Mouse (Mus musculus): ENCODE measurements around the gene Loxl1. TPM values are rescaled to one million over a fixed set of nuclear protein-coding genes. Genes with fewer than 3 reads are reported as not detected.

Gene Loxl1
- polyA plus RNA-seq, 1 experiment from 2014 or later = 26.0 TPM

GRCm38 (mm10) chr9:58289090-58289489 is 23.9 kb downstream of the Loxl1 start:
- Histone ChIP-seq H3K4me1 (ENCODE audit: control insufficient read depth, insufficient read depth, low read length) (peaks cover 9% of the 10 kb centered on the region), H3K27me3 (ENCODE audit: control insufficient read depth, insufficient read depth, low read length) (no peaks in the 10 kb centered on the region), H3K4me2 (replicated peaks; ENCODE audit: low read depth, low read length) (no peak overlapping the region), H3K27ac (ENCODE audit: low read depth, low read length) (peak overlapping the region; percentile 56), H3K4me3 (ENCODE audit: low read length) (no peak overlapping the region), H3K9me3 (ENCODE audit: control insufficient read depth, low read length) (no peaks in the 10 kb centered on the region), H3K36me3 (ENCODE audit: control insufficient read depth, insufficient read depth, low read length) (peaks cover 2% of the 10 kb centered on the region; the same call in 1 of the 2 replicates), H3K9ac (ENCODE audit: low read depth, low read length) (no peak overlapping the region)
- WGBS = 33% methylated on average over 1 of the region's 1 CpGs
- no peak for ATAC-seq (ENCODE audit: low FRiP score, low TSS enrichment)

- Histone ChIP-seq H3K27ac (ENCODE audit: low read depth, low read length) (no peak overlapping the region), H3K4me3 (ENCODE audit: low read length) (no peak overlapping the region), H3K9me3 (ENCODE audit: control insufficient read depth, low read length) (no peaks in the 10 kb centered on the region), H3K36me3 (ENCODE audit: control insufficient read depth, insufficient read depth, low read length) (no peaks in the 10 kb centered on the region), H3K9ac (ENCODE audit: low read depth, low read length) (no peak overlapping the region), H3K4me1 (ENCODE audit: control insufficient read depth, insufficient read depth, low read length) (no peaks in the 10 kb centered on the region), H3K27me3 (ENCODE audit: control insufficient read depth, insufficient read depth, low read length) (no peaks in the 10 kb centered on the region), H3K4me2 (replicated peaks; ENCODE audit: low read depth, low read length) (no peak overlapping the region)
- WGBS = 68% methylated on average over 7 of the region's 7 CpGs
- ATAC-seq (ENCODE audit: low FRiP score, low TSS enrichment) = no peak
Measured at GRCm38 (mm10) chr9:58283431-58283830, 29.6 kb downstream of the Loxl1 start.

- Histone ChIP-seq H3K4me3 (ENCODE audit: low read length) (no peak overlapping the region), H3K27ac (ENCODE audit: low read depth, low read length) (no peak overlapping the region), H3K27me3 (ENCODE audit: control insufficient read depth, insufficient read depth, low read length) (no peaks in the 10 kb centered on the region), H3K9ac (ENCODE audit: low read depth, low read length) (no peak overlapping the region), H3K36me3 (ENCODE audit: control insufficient read depth, insufficient read depth, low read length) (no peaks in the 10 kb centered on the region), H3K9me3 (ENCODE audit: control insufficient read depth, low read length) (no peaks in the 10 kb centered on the region), H3K4me2 (replicated peaks; ENCODE audit: low read depth, low read length) (no peak overlapping the region), H3K4me1 (ENCODE audit: control insufficient read depth, insufficient read depth, low read length) (no peaks in the 10 kb centered on the region)
- 57% methylated on average over 3 of the region's 3 CpGs for WGBS
- ATAC-seq (ENCODE audit: low FRiP score, low TSS enrichment) = no peak
Measured at GRCm38 (mm10) chr9:58281597-58281996, 31.4 kb downstream of the Loxl1 start.

- Histone ChIP-seq H3K27ac (ENCODE audit: low read depth, low read length) (no peak overlapping the region), H3K36me3 (ENCODE audit: control insufficient read depth, insufficient read depth, low read length) (no peaks in the 10 kb centered on the region), H3K9ac (ENCODE audit: low read depth, low read length) (no peak overlapping the region), H3K27me3 (ENCODE audit: control insufficient read depth, insufficient read depth, low read length) (no peaks in the 10 kb centered on the region), H3K4me3 (ENCODE audit: low read length) (no peak overlapping the region), H3K4me1 (ENCODE audit: control insufficient read depth, insufficient read depth, low read length) (peaks cover 7% of the 10 kb centered on the region), H3K9me3 (ENCODE audit: control insufficient read depth, low read length) (no peaks in the 10 kb centered on the region), H3K4me2 (replicated peaks; ENCODE audit: low read depth, low read length) (no peak overlapping the region)
- WGBS = 37% methylated on average over 9 of the region's 9 CpGs
- ATAC-seq (ENCODE audit: low FRiP score, low TSS enrichment) = peak; percentile 76
Measured at GRCm38 (mm10) chr9:58280259-58281109, 32.5 kb downstream of the Loxl1 start.

- 64% methylated on average over 5 of the region's 5 CpGs for WGBS
- Histone ChIP-seq H3K27me3 (ENCODE audit: control insufficient read depth, insufficient read depth, low read length) (no peaks in the 10 kb centered on the region), H3K9ac (ENCODE audit: low read depth, low read length) (no peak overlapping the region), H3K4me2 (replicated peaks; ENCODE audit: low read depth, low read length) (no peak overlapping the region), H3K4me3 (ENCODE audit: low read length) (no peak overlapping the region), H3K36me3 (ENCODE audit: control insufficient read depth, insufficient read depth, low read length) (no peaks in the 10 kb centered on the region), H3K27ac (ENCODE audit: low read depth, low read length) (no peak overlapping the region), H3K4me1 (ENCODE audit: control insufficient read depth, insufficient read depth, low read length) (peaks cover 14% of the 10 kb centered on the region), H3K9me3 (ENCODE audit: control insufficient read depth, low read length) (no peaks in the 10 kb centered on the region)
- ATAC-seq (ENCODE audit: low FRiP score, low TSS enrichment) = no peak
Measured at GRCm38 (mm10) chr9:58279780-58280179, 33.2 kb downstream of the Loxl1 start.

GRCm38 (mm10) chr9:58278821-58279723 is 33.9 kb downstream of the Loxl1 start:
- no peak for ATAC-seq (ENCODE audit: low FRiP score, low TSS enrichment)
- Histone ChIP-seq H3K36me3 (ENCODE audit: control insufficient read depth, insufficient read depth, low read length) (no peaks in the 10 kb centered on the region), H3K27ac (ENCODE audit: low read depth, low read length) (no peak overlapping the region), H3K4me3 (ENCODE audit: low read length) (no peak overlapping the region), H3K9me3 (ENCODE audit: control insufficient read depth, low read length) (no peaks in the 10 kb centered on the region), H3K4me2 (replicated peaks; ENCODE audit: low read depth, low read length) (no peak overlapping the region), H3K4me1 (ENCODE audit: control insufficient read depth, insufficient read depth, low read length) (peaks cover 15% of the 10 kb centered on the region), H3K9ac (ENCODE audit: low read depth, low read length) (no peak overlapping the region), H3K27me3 (ENCODE audit: control insufficient read depth, insufficient read depth, low read length) (no peaks in the 10 kb centered on the region)
- WGBS = 66% methylated on average over 4 of the region's 4 CpGs

GRCm38 (mm10) chr9:58278313-58278712 is 34.7 kb downstream of the Loxl1 start:
- ATAC-seq (ENCODE audit: low FRiP score, low TSS enrichment) = no peak
- no peak overlapping the region for H3K4me3 ChIP-seq (ENCODE audit: low read length)
- no peaks in the 10 kb centered on the region for H3K9me3 ChIP-seq (ENCODE audit: control insufficient read depth, low read length)
- no peak overlapping the region for H3K4me2 ChIP-seq (replicated peaks; ENCODE audit: low read depth, low read length)
- H3K27ac ChIP-seq (ENCODE audit: low read depth, low read length) = no peak overlapping the region
- whole genome bisulfite sequencing = 96% methylated on average over 4 of the region's 4 CpGs
- no peak overlapping the region for H3K9ac ChIP-seq (ENCODE audit: low read depth, low read length)
- H3K4me1 ChIP-seq (ENCODE audit: control insufficient read depth, insufficient read depth, low read length) = peaks cover 19% of the 10 kb centered on the region
- no peaks in the 10 kb centered on the region for H3K36me3 ChIP-seq (ENCODE audit: control insufficient read depth, insufficient read depth, low read length)
- H3K27me3 ChIP-seq (ENCODE audit: control insufficient read depth, insufficient read depth, low read length) = no peaks in the 10 kb centered on the region

GRCm38 (mm10) chr9:58276346-58276745 is 36.6 kb downstream of the Loxl1 start:
- Histone ChIP-seq H3K4me2 (replicated peaks; ENCODE audit: low read depth, low read length) (no peak overlapping the region), H3K4me1 (ENCODE audit: control insufficient read depth, insufficient read depth, low read length) (peaks cover 27% of the 10 kb centered on the region), H3K9me3 (ENCODE audit: control insufficient read depth, low read length) (no peaks in the 10 kb centered on the region), H3K27me3 (ENCODE audit: control insufficient read depth, insufficient read depth, low read length) (no peaks in the 10 kb centered on the region), H3K27ac (ENCODE audit: low read depth, low read length) (peak overlapping the region; percentile 81; the same call in 1 of the 2 replicates), H3K36me3 (ENCODE audit: control insufficient read depth, insufficient read depth, low read length) (no peaks in the 10 kb centered on the region), H3K9ac (ENCODE audit: low read depth, low read length) (no peak overlapping the region), H3K4me3 (ENCODE audit: low read length) (no peak overlapping the region)
- ATAC-seq (ENCODE audit: low FRiP score, low TSS enrichment) = no peak
- 24% methylated on average over 5 of the region's 5 CpGs for WGBS

- Histone ChIP-seq H3K9me3 (ENCODE audit: control insufficient read depth, low read length) (no peaks in the 10 kb centered on the region), H3K9ac (ENCODE audit: low read depth, low read length) (peak overlapping the region; percentile 25), H3K27me3 (ENCODE audit: control insufficient read depth, insufficient read depth, low read length) (no peaks in the 10 kb centered on the region), H3K27ac (ENCODE audit: low read depth, low read length) (peak overlapping the region; percentile 81), H3K36me3 (ENCODE audit: control insufficient read depth, insufficient read depth, low read length) (no peaks in the 10 kb centered on the region), H3K4me3 (ENCODE audit: low read length) (no peak overlapping the region), H3K4me2 (replicated peaks; ENCODE audit: low read depth, low read length) (0 out of 2 replicates have a peak overlapping the region, but pooled peaks have one; percentile 17), H3K4me1 (ENCODE audit: control insufficient read depth, insufficient read depth, low read length) (peaks cover 27% of the 10 kb centered on the region)
- ATAC-seq (ENCODE audit: low FRiP score, low TSS enrichment) = no peak
- 88% methylated on average over 3 of the region's 3 CpGs for WGBS
Measured at GRCm38 (mm10) chr9:58275797-58276196, 37.2 kb downstream of the Loxl1 start.

All from kidney, embryonic 14.5 days (tissue).